Mouse (Mus musculus): Measurements from ENCODE around the gene Mcm2.

- no peak for TF ChIP-seq MAX (IDR thresholded peaks at IDR 0.05; ENCODE audit: low read depth)
- no peak for TF ChIP-seq SRF (IDR thresholded peaks at IDR 0.05; ENCODE audit: control insufficient read depth, insufficient read length, low read depth)
- no peak for TF ChIP-seq CEBPB (IDR thresholded peaks at IDR 0.05; ENCODE audit: insufficient read depth, poor library complexity, severe bottlenecking)
- TF ChIP-seq MYOG (IDR thresholded peaks at IDR 0.05; ENCODE audit: control insufficient read depth in 1 of 3, insufficient read depth in 1 of 3, insufficient read length in 2 of 3, low read depth in 2 of 3), result no peak
- TF ChIP-seq POLR2A (IDR thresholded peaks at IDR 0.05; ENCODE audit: insufficient read length, low read depth), result no peak
- no peak for TF ChIP-seq USF1 (IDR thresholded peaks at IDR 0.05; ENCODE audit: low read depth)
- TF ChIP-seq MYOD1 (IDR thresholded peaks at IDR 0.05; ENCODE audit: control insufficient read depth in 1 of 3, insufficient read length in 2 of 3, low read depth in 2 of 3), result no peak
- no peak for TF ChIP-seq POLR2AphosphoS2 (IDR thresholded peaks at IDR 0.05; ENCODE audit: insufficient read length, low read depth)
- TF ChIP-seq E2F4 (IDR thresholded peaks at IDR 0.05; ENCODE audit: insufficient read depth), result no peak
- no peak for TF ChIP-seq TCF12 (IDR thresholded peaks at IDR 0.05; ENCODE audit: insufficient read depth, poor library complexity, severe bottlenecking)
- TF ChIP-seq REST (IDR thresholded peaks at IDR 0.05; ENCODE audit: insufficient read depth, insufficient read length), result no peak
Measured at GRCm38 (mm10) chr6:88893559-88893958, 5.0 kb downstream of the Mcm2 start.
